Mouse (Mus musculus) bone marrow macrophage, adult 2 months (primary cell): ENCODE data around the gene Hist1h2ak.
"Not testable (repeated sequence)": the region's sequence is repeated elsewhere in the genome, so short reads cannot be mapped to it uniquely, and the experiment has no call there.

ENCODE experiments used
- CTCF ChIP-seq: IDR thresholded peaks from 2 replicates; pipeline ENCODE4 v1.5.1; 2012; ENCODE audit warnings: low read depth, mild to moderate bottlenecking, low read length, moderate library complexity
- POLR2A ChIP-seq: IDR thresholded peaks from 2 replicates; pipeline ENCODE4 v1.6.1; 2012; ENCODE audit warnings: mild to moderate bottlenecking, low read depth, low read length, borderline replicate concordance

DNA sequence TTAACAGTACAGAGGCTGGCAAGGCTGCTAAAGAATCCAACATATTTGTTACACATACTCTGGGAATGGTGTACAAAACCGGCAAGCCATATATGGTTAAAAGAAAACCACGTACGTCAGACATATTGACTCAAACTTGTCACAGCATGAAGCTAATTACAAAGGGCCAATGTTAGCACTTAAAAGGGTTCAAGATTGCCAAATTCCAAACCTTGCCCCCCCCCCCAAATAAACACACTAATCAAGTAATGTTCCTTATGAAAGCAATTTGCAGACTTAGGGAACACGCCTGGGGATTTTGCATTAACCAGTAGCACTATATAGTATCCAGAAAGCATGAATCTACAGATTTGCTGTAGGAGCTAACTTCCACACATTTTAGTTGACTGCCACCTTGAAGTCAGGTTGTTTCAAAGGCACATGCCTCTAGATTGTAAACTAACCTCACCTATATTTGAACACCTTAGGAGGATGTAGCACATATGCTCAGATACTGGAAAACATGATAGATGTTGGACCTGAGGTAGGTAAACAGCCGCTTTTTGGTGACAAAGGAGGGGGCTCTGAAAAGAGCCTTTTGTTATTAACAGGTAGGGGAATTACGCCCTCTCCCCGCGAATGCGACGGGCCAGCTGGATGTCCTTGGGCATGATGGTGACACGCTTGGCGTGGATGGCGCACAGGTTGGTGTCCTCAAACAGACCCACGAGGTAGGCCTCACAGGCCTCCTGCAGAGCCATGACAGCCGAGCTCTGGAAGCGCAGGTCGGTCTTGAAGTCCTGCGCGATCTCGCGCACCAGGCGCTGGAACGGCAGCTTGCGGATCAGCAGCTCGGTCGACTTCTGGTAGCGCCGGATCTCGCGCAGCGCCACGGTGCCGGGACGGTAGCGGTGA, 29.0 kb upstream of the Hist1h2ak start:
- not testable (repeated sequence) for TF ChIP-seq CTCF, POLR2A
